Mouse (Mus musculus): ENCODE data around the gene 1600014C23Rik. TPM values are rescaled to one million over a fixed set of nuclear protein-coding genes. Genes with fewer than 3 reads are reported as not detected.

1600014C23Rik gene
- polyA plus RNA-seq, 1 experiment, result not detected

DNA sequence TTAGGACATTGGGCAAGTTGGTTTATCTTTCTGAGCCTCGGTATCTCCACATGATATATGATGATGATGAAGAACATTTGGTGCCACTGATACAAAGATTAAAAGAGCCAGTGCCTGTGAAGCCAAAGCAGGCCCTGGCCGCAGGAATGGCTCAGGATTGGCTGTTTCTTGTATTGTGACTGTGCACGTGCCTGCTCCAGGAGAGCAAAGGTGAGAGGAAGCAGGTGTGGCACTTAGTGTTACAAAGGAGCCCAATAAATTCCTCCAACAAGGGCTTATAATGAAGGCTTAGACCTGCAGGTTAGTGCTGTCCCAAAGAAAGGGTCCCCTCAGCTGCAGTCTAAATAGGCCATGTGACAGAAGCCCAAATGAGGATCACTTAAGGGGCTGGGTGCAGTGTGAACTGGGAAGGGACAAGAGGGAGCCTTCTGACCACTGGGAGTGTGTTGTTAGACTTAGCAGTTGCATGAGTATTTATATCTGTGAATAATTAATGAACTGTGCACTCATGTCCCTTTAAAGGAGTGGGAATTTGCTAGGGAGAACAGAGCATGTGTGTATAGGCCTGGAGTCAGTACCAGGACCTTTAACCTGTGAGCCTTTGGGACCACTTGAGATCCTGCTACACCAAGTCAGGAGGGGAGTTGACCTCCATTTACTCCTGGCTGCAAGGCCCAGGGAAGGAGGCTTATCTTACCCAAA, 34.5 kb downstream of the 1600014C23Rik start:
- Histone ChIP-seq H3K4me3 (replicated peaks; ENCODE audit: control insufficient read depth, low read depth, low read length) (no peak overlapping the region), H3K27ac (ENCODE audit: control insufficient read depth, insufficient read depth, low read depth, low read length, poor library complexity) (no peak overlapping the region), H3K4me1 (ENCODE audit: control insufficient read depth, insufficient read depth, low read length) (peaks cover 2% of the 10 kb centered on the region; the same call in 1 of the 2 replicates)
- TF ChIP-seq POLR2A (IDR thresholded peaks at IDR 0.05; ENCODE audit: borderline replicate concordance, control insufficient read depth, low read depth, low read length) (no peak), CTCF (IDR thresholded peaks at IDR 0.05; ENCODE audit: control insufficient read depth, insufficient read depth, low read length) (no peak)
- 86% methylated on average over 3 of the region's 3 CpGs for WGBS

GRCm38 (mm10) chr17:45698368-45698767, 35.3 kb downstream of the 1600014C23Rik start:
- Histone ChIP-seq H3K4me3 (replicated peaks; ENCODE audit: control insufficient read depth, low read depth, low read length) (no peak overlapping the region), H3K4me1 (ENCODE audit: control insufficient read depth, insufficient read depth, low read length) (peaks cover under 1% of the 10 kb centered on the region; the same call in 1 of the 2 replicates), H3K27ac (ENCODE audit: control insufficient read depth, insufficient read depth, low read depth, low read length, poor library complexity) (no peak overlapping the region)
- TF ChIP-seq CTCF (IDR thresholded peaks at IDR 0.05; ENCODE audit: control insufficient read depth, insufficient read depth, low read length) (no peak), POLR2A (IDR thresholded peaks at IDR 0.05; ENCODE audit: borderline replicate concordance, control insufficient read depth, low read depth, low read length) (no peak)
- 84% methylated on average over 6 of the region's 6 CpGs for WGBS

- Histone ChIP-seq H3K4me3 (replicated peaks; ENCODE audit: control insufficient read depth, low read depth, low read length) (no peak overlapping the region), H3K4me1 (ENCODE audit: control insufficient read depth, insufficient read depth, low read length) (no peaks in the 10 kb centered on the region; the same call in 1 of the 2 replicates), H3K27ac (ENCODE audit: control insufficient read depth, insufficient read depth, low read depth, low read length, poor library complexity) (no peak overlapping the region)
- WGBS, result 94% methylated on average over 9 of the region's 9 CpGs
- TF ChIP-seq POLR2A (IDR thresholded peaks at IDR 0.05; ENCODE audit: borderline replicate concordance, control insufficient read depth, low read depth, low read length) (no peak), CTCF (IDR thresholded peaks at IDR 0.05; ENCODE audit: control insufficient read depth, insufficient read depth, low read length) (no peak)
These were observed 36.7 kb downstream of the 1600014C23Rik start for GRCm38 (mm10) chr17:45696981-45697380.

DNA sequence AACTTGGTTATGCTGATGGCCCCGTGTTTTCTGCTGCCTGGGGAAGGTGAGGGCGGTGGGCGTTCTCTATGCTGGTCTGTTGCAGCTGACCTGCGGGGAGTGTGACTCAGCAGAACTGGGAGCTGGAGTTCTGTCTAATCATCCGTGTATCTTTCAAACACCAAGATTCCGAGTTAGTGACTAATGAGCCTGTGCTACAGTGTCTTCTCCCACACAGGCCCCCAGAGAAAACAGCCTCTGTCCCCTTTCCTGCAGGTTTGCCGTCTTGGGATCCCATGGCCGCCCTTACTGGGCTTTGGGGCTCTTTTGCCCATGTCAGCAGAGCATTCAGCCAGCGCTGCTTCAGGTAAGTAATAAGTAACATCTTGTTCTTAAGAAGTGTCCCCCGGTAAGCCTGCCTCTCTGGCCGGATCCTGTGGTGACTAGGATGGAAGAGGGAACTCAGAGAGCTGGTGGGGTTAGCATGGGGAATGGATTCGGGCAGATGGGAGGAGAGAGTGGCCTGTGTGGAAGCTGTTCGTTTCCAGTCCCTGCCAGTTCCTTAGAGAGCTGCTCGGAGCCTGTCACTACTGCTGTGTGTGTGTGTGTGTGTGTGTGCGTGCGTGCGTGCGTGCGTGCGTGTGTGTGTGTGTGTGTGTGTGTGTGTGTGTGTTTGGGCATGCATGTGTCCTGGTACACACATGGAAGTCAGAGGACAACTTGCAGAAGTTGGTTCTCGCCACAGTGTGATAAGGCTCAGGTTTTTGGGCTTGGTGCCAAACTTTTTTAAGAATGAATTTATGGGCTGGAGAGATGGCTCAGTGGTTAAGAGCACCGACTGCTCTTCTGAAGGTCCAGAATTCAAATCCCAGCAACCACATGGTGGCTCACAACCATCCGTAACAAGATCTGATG, 38.2 kb downstream of the 1600014C23Rik start:
- no peak for TF ChIP-seq CTCF (IDR thresholded peaks at IDR 0.05; ENCODE audit: control insufficient read depth, insufficient read depth, low read length)
- TF ChIP-seq POLR2A (IDR thresholded peaks at IDR 0.05; ENCODE audit: borderline replicate concordance, control insufficient read depth, low read depth, low read length), result no peak
- Histone ChIP-seq H3K4me1 (ENCODE audit: control insufficient read depth, insufficient read depth, low read length) (no peaks in the 10 kb centered on the region; the same call in 1 of the 2 replicates), H3K4me3 (replicated peaks; ENCODE audit: control insufficient read depth, low read depth, low read length) (no peak overlapping the region), H3K27ac (ENCODE audit: control insufficient read depth, insufficient read depth, low read depth, low read length, poor library complexity) (no peak overlapping the region)
- WGBS, result 17% methylated on average over 23 of the region's 23 CpGs

DNA sequence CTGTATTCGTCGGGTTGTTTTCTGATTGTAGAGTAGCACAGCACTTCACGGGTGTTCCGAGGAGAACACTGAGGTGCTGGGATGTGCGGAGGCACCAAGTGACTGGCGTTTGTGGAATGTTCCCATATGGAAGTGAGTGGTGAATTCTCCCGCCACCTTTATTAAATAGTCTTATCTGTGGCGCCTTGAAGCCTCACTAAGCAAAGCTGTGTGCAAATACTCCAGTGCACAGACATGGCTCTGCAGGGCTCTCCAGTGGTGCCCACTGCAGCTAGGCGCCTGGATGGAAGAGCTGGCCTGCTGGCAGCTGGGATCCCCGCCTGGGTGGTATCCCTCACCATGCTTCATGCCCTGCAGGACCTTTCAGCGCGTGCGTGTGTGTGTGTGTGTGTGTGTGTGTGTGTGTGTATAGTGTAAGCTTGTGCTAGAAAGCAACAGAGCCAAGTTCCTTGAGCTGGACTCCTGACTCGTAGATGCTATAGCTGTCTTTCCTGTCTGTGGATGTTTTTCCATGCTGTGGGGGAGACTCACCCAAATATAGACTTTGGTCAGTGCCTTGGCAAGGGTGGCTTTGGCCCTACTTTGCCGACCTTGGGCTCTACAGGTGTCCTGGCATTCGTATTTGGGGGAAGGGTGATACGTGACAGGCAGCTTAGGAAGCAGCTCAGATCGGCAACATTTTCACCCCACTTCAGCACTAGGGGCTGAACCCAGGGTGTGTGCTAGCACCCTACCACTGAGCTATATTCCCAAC, 39.7 kb downstream of the 1600014C23Rik start:
- 82% methylated on average over 18 of the region's 18 CpGs for WGBS
- Histone ChIP-seq H3K4me3 (replicated peaks; ENCODE audit: control insufficient read depth, low read depth, low read length) (no peak overlapping the region), H3K27ac (ENCODE audit: control insufficient read depth, insufficient read depth, low read depth, low read length, poor library complexity) (no peak overlapping the region), H3K4me1 (ENCODE audit: control insufficient read depth, insufficient read depth, low read length) (no peaks in the 10 kb centered on the region; the same call in 1 of the 2 replicates)
- TF ChIP-seq CTCF (IDR thresholded peaks at IDR 0.05; ENCODE audit: control insufficient read depth, insufficient read depth, low read length), result no peak
- no peak for TF ChIP-seq POLR2A (IDR thresholded peaks at IDR 0.05; ENCODE audit: borderline replicate concordance, control insufficient read depth, low read depth, low read length)

DNA sequence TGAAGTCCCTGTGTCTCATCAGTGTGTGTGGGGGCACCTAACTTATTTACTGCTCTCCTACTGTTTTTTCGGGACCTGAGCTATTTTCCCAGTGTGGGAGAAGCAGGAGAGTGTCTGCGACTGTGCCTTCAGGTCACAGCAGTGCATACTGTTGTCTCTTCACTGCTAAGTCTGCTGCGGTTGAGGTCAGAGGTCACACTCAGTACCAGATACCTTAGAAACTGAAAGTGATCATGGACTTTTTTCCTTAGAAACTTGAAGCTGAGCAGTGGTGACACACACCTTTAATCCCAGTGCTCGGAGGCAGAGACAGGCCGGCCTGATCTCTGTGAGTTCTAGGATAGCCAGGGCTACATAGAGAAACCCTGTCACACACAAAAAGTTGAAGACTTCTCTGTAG, 41.5 kb downstream of the 1600014C23Rik start:
- TF ChIP-seq POLR2A (IDR thresholded peaks at IDR 0.05; ENCODE audit: borderline replicate concordance, control insufficient read depth, low read depth, low read length) (no peak), CTCF (IDR thresholded peaks at IDR 0.05; ENCODE audit: control insufficient read depth, insufficient read depth, low read length) (no peak)
- Histone ChIP-seq H3K27ac (ENCODE audit: control insufficient read depth, insufficient read depth, low read depth, low read length, poor library complexity) (no peak overlapping the region), H3K4me3 (replicated peaks; ENCODE audit: control insufficient read depth, low read depth, low read length) (no peak overlapping the region), H3K4me1 (ENCODE audit: control insufficient read depth, insufficient read depth, low read length) (peaks cover under 1% of the 10 kb centered on the region)
- 88% methylated on average over 5 of the region's 5 CpGs for WGBS

GRCm38 (mm10) chr17:45690044-45690443, 43.6 kb downstream of the 1600014C23Rik start:
- H3K4me3 ChIP-seq (replicated peaks; ENCODE audit: control insufficient read depth, low read depth, low read length), result no peak overlapping the region
- no peak overlapping the region for H3K27ac ChIP-seq (ENCODE audit: control insufficient read depth, insufficient read depth, low read depth, low read length, poor library complexity)
- WGBS, result 81% methylated on average over 4 of the region's 4 CpGs
- TF ChIP-seq CTCF (IDR thresholded peaks at IDR 0.05; ENCODE audit: control insufficient read depth, insufficient read depth, low read length) (no peak), POLR2A (IDR thresholded peaks at IDR 0.05; ENCODE audit: borderline replicate concordance, control insufficient read depth, low read depth, low read length) (no peak)
- peaks cover 3% of the 10 kb centered on the region for H3K4me1 ChIP-seq (ENCODE audit: control insufficient read depth, insufficient read depth, low read length)

All from bone marrow, adult 2 months (tissue).